Mouse (Mus musculus): ENCODE data around the gene Pmf1.
"Not testable (repeated sequence)": the region's sequence is repeated elsewhere in the genome, so short reads cannot be mapped to it uniquely, and the experiment has no call there.

The Pmf1 gene

GRCm38 (mm10) chr3:88437454-88437853 is 27.3 kb upstream of the Pmf1 start:
- DNase-seq (ENCODE audit: low spot score) = no peak

- no peak for DNase-seq (ENCODE audit: low spot score)
Measured at GRCm38 (mm10) chr3:88436395-88437201, 26.5 kb upstream of the Pmf1 start.

GRCm38 (mm10) chr3:88435515-88435914 is 25.4 kb upstream of the Pmf1 start:
- DNase-seq (ENCODE audit: low spot score) = no peak

GRCm38 (mm10) chr3:88428639-88429038 is 18.5 kb upstream of the Pmf1 start:
- not testable (repeated sequence) for DNase-seq (ENCODE audit: low spot score)

- DNase-seq (ENCODE audit: low spot score) = no peak
Measured at GRCm38 (mm10) chr3:88427342-88427905, 17.3 kb upstream of the Pmf1 start.

- DNase-seq (ENCODE audit: low spot score) = no peak
Measured at GRCm38 (mm10) chr3:88425708-88426420, 15.7 kb upstream of the Pmf1 start.

GRCm38 (mm10) chr3:88425330-88425689 is 15.2 kb upstream of the Pmf1 start:
- DNase-seq (ENCODE audit: low spot score) = no peak

- DNase-seq (ENCODE audit: low spot score) = peak; percentile 98
Measured at GRCm38 (mm10) chr3:88424605-88425329, 14.6 kb upstream of the Pmf1 start, which contains the start of gene Slc25a44. TSS of gene Slc25a44 (minus strand) at chr3:88425139.

GRCm38 (mm10) chr3:88422020-88422720 is 12.0 kb upstream of the Pmf1 start:
- DNase-seq (ENCODE audit: low spot score) = peak; percentile 81

- DNase-seq (ENCODE audit: low spot score) = no peak
Measured at GRCm38 (mm10) chr3:88420771-88421170, 10.6 kb upstream of the Pmf1 start.

- DNase-seq (ENCODE audit: low spot score) = no peak
Measured at GRCm38 (mm10) chr3:88418016-88418415, 7.9 kb upstream of the Pmf1 start.

- no peak for DNase-seq (ENCODE audit: low spot score)
Measured at GRCm38 (mm10) chr3:88415668-88416067, 5.5 kb upstream of the Pmf1 start.

- DNase-seq (ENCODE audit: low spot score) = no peak
Measured at GRCm38 (mm10) chr3:88412636-88413035, 2.5 kb upstream of the Pmf1 start.

GRCm38 (mm10) chr3:88411681-88412080 is 1.6 kb upstream of the Pmf1 start:
- DNase-seq (ENCODE audit: low spot score) = no peak

GRCm38 (mm10) chr3:88410645-88411031 is 507 bp upstream of the Pmf1 start:
- no peak for DNase-seq (ENCODE audit: low spot score)

- no peak for DNase-seq (ENCODE audit: low spot score)
Measured at GRCm38 (mm10) chr3:88408953-88409352, 1.2 kb downstream of the Pmf1 start.

- no peak for DNase-seq (ENCODE audit: low spot score)
Measured at GRCm38 (mm10) chr3:88407529-88407928, 2.6 kb downstream of the Pmf1 start.

- DNase-seq (ENCODE audit: low spot score) = peak; percentile 76
Measured at GRCm38 (mm10) chr3:88407090-88407489, 3.0 kb downstream of the Pmf1 start.

GRCm38 (mm10) chr3:88403522-88404230 is 6.5 kb downstream of the Pmf1 start:
- DNase-seq (ENCODE audit: low spot score) = no peak

GRCm38 (mm10) chr3:88398666-88399065 is 11.5 kb downstream of the Pmf1 start:
- no peak for DNase-seq (ENCODE audit: low spot score)

GRCm38 (mm10) chr3:88395742-88396141 is 14.4 kb downstream of the Pmf1 start:
- no peak for DNase-seq (ENCODE audit: low spot score)

Data from lung, postnatal 25 days (tissue).